Mouse (Mus musculus): ENCODE data around the gene Dennd2a.
"Not testable (repeated sequence)": the region's sequence is repeated elsewhere in the genome, so short reads cannot be mapped to it uniquely, and the experiment has no call there.

Dennd2a gene

DNA sequence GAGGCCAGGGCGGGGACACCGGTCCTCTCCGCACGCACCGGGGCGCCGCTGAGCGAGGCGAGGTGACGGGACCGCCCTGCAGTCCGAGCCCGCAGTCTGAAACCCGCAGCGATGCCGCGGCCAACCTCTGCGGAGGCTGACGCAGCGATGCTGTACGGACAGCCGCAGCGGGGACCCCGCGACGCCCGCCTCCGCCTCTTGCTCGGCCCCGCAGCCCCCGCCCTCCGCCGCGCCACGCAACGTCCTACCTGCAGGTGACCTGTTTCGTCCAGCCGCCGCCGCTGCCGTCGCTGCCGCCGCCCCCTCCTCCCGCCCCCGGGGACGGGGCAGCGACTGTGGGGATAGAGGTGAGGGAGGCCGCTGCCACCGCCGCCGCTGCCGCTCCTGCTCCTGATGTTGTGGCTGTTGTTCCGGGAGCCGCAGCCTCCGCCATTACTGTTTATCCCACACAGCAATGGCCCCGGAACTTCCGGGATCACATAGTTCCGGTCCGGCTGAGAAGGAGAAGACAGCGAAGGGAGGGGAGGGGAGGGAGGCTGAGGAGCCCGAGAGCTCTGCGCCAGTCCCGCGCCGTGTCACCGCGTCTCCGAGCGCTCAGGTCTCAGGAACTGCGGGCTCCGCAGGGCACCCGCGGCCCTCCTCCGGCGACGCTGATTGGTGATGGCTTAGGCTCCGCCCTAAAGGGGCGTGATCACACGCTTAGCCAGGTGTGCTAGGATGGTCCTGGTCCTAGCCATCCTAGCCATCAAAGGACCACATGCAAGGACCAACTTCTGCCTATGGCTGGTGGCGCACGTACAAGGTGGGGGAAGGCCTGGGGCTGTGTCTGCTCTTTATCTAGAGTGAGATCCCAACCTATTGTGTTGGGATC is 137.6 kb downstream of the Dennd2a start, which contains the start of gene Mkrn1:
Gene Mkrn1, minus strand, starts transcription at position 612 of the 871 bp plus-strand sequence.
- peak; percentile 88 for DNase-seq (ENCODE audit: low read depth, low spot score)

GRCm38 (mm10) chr6:39419386-39419850 is 138.2 kb downstream of the Dennd2a start:
- DNase-seq (ENCODE audit: low read depth, low spot score): no peak

DNA sequence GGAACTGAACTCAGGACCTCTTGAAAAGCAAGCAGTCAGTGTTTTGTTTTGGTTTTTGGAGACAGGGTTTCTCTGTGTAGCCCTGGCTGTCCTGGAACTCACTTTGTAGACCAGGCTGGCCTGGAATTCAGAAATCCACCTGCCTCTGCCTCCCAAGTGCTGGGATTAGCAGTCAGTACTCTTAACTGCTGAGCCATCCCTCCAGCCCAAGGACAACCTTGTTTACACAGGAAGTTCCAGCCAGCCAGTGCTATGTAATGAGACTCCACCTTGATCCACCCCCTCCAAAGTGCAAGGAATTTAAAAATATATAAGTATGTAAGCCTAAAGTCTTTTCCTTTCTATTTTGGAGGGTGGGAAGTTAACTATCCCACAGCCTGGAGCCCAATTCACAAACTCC is 141.0 kb downstream of the Dennd2a start:
- DNase-seq (ENCODE audit: low read depth, low spot score): not testable (repeated sequence)

GRCm38 (mm10) chr6:39415762-39416161 is 141.9 kb downstream of the Dennd2a start:
- peak; percentile 84 for DNase-seq (ENCODE audit: low read depth, low spot score)

DNA sequence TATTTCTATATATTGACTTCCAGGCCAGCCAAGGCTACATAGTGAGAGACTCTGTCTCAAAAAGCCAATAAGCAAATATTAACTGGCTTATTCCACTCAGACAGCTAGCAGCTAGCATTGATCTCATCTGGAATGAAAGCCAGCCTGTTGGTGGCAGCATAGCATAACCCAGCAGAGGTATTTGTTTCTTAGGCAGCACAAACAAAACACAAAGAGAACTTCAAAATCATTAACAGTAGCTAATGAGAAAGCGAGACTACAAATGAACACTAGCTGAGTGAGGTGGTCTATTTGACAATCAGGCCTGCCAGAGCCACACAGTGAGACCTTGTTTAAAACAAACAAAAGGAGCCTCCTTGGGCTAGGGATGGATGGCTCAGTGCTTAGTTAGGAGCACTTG is 143.6 kb downstream of the Dennd2a start:
- no peak for DNase-seq (ENCODE audit: low read depth, low spot score)

Measured in CD4-positive helper T cell, adult 2 months (primary cell).